Comparison of ENCODE assay signal across 8 mouse cellular contexts in genomic region chr10:93309131-93309933, GRCm38 (mm10). TPM values are rescaled to one million over a fixed set of nuclear protein-coding genes. Genes with fewer than 3 reads are reported as not detected.
DNase-seq lines count a peak whose midpoint lies in the region; ATAC-seq and TF ChIP-seq lines count a peak whose summit lies in the region.

No protein-coding gene starts in this region.

- no peak for TF ChIP-seq CTCF in bone marrow macrophage, adult 2 months (IDR thresholded peaks at IDR 0.05; ENCODE audit: low read depth, low read length)
- TF ChIP-seq CTCF in liver, adult 2 months (IDR thresholded peaks at IDR 0.05; ENCODE audit: low read depth, low read length) = no peak

- H3K36me3 ChIP-seq in liver, adult 2 months (ENCODE audit: control insufficient read depth, insufficient read depth, low read length) = no peaks in the 10 kb centered on the region
- H3K36me3 ChIP-seq in midbrain, embryonic 16.5 days (ENCODE audit: control insufficient read depth, insufficient read depth, low read length) = no peaks in the 10 kb centered on the region

- no peaks in the 10 kb centered on the region for H3K79me2 ChIP-seq in liver, adult 2 months (ENCODE audit: control insufficient read depth, insufficient read depth, low read length)

- peak overlapping the region; percentile 100 for H3K4me2 ChIP-seq in midbrain, embryonic 16.5 days (ENCODE audit: low read length)

- 6% methylated on average over 22 of the region's 23 CpGs for WGBS in liver, adult 2 months
- 0% methylated on average over 19 of the region's 23 CpGs for WGBS in midbrain, embryonic 16.5 days

- peaks cover 8% of the 10 kb centered on the region for H3K27me3 ChIP-seq in liver, adult 2 months (ENCODE audit: control insufficient read depth, insufficient read depth, low read length)
- H3K27me3 ChIP-seq in midbrain, embryonic 16.5 days (ENCODE audit: control insufficient read depth, insufficient read depth, low read depth, low read length) = no peaks in the 10 kb centered on the region

- no peak for TF ChIP-seq POLR2A in bone marrow macrophage, adult 2 months (IDR thresholded peaks at IDR 0.05; ENCODE audit: borderline replicate concordance, low read depth, low read length)
- no peak for TF ChIP-seq POLR2A in liver, adult 2 months (IDR thresholded peaks at IDR 0.05; ENCODE audit: extremely low read depth, insufficient read depth, low read length)

- peak overlapping the region; percentile 91 for H3K9ac ChIP-seq in liver, adult 2 months (ENCODE audit: low read depth, low read length)
- peak overlapping the region; percentile 76 for H3K9ac ChIP-seq in midbrain, embryonic 16.5 days (ENCODE audit: low read depth, low read length)

- peaks cover 25% of the 10 kb centered on the region for H3K4me1 ChIP-seq in bone marrow macrophage, adult 2 months (ENCODE audit: control insufficient read depth, insufficient read depth, low read length)
- H3K4me1 ChIP-seq in liver, adult 2 months (ENCODE audit: control insufficient read depth, insufficient read depth, low read length) = no peaks in the 10 kb centered on the region
- H3K4me1 ChIP-seq in midbrain, embryonic 16.5 days (ENCODE audit: control insufficient read depth, insufficient read depth, low read length) = peaks cover 19% of the 10 kb centered on the region

- no peaks in the 10 kb centered on the region for H3K9me3 ChIP-seq in midbrain, embryonic 16.5 days (replicated peaks; ENCODE audit: control insufficient read depth, low read length, poor library complexity, severe bottlenecking)

- peak; percentile 72; the same call in 1 of the 2 replicates for ATAC-seq in midbrain, embryonic 16.5 days

- DNase-seq in cerebellum, postnatal 14 days = peak; percentile 26 to 46
- no peak for DNase-seq in cerebellum, adult 9-10 months
- DNase-seq in gastrocnemius, postnatal 10 days = peak; percentile 45
- DNase-seq in induced T-regulatory cell, adult 2 months (ENCODE audit: low read depth) = peak; percentile 89
- DNase-seq in liver, adult 2 months (ENCODE audit: extremely low read depth, low read depth, low spot score) = peak; percentile 12
- peak; percentile 54 for DNase-seq in testis, postnatal 10 days (ENCODE audit: low spot score)

- peak overlapping the region; percentile 80 for H3K27ac ChIP-seq in bone marrow macrophage, adult 2 months (ENCODE audit: insufficient read depth, low read depth, low read length)
- H3K27ac ChIP-seq in liver, adult 2 months (replicated peaks; ENCODE audit: insufficient read depth, low read depth, low read length) = peak overlapping the region; percentile 73
- peak overlapping the region; percentile 68 for H3K27ac ChIP-seq in midbrain, embryonic 16.5 days (ENCODE audit: low read length)

- peak overlapping the region; percentile 99 for H3K4me3 ChIP-seq in bone marrow macrophage, adult 2 months (ENCODE audit: insufficient read depth, low read length)
- peak overlapping the region; percentile 76 for H3K4me3 ChIP-seq in liver, adult 2 months (ENCODE audit: insufficient read depth, low read depth, low read length)
- H3K4me3 ChIP-seq in midbrain, embryonic 16.5 days (ENCODE audit: low read depth, low read length) = peak overlapping the region; percentile 67

RNA-seq across cellular contexts. Expression of gene Elk3, which starts 1.6 kb away (rescaled TPM):
- 57.2 and 65.1 TPM in 2 replicates for polyA plus RNA-seq in bone marrow macrophage, adult 2 months (2012; ENCODE audit: insufficient read depth, insufficient read length, missing spikeins)
- 10 to 100 TPM; 41.9 to 46.7 TPM for total RNA-seq in gastrocnemius, postnatal 10 days (2021)
- total RNA-seq in liver, adult 2 months (2014; rRNA removed) = 3.4 and 4.8 TPM in 2 replicates
- polyA plus RNA-seq in liver, adult 2 months (2012; rRNA removed) = 6.3 and 8.0 TPM in 2 replicates
- polyA plus RNA-seq in midbrain, embryonic 16.5 days (2015; fragmentation: Nextera tagmentation; extraction: Ambion mirVana) = 6.4 and 6.5 TPM in 2 replicates
